Mouse (Mus musculus) cerebellum, adult 2 months (tissue): ENCODE results near the gene Gga1. TPM values are rescaled to one million over a fixed set of nuclear protein-coding genes. Genes with fewer than 3 reads are reported as not detected.
"Not testable (repeated sequence)": the region's sequence is repeated elsewhere in the genome, so short reads cannot be mapped to it uniquely, and the experiment has no call there.

Experiments
- DNase-seq, 2 experiments: peaks; one replicate each; pipeline ENCODE4 v3.0.0; 2021
- H3K27ac ChIP-seq: fragments of 200-500 bp; 2 replicates; pipeline ENCODE4 v1.5.1; 2012; ENCODE audit warnings: low read length, control low read depth, inconsistent platforms; ENCODE audit not compliant: insufficient read depth
- H3K27me3 ChIP-seq: fragments of 200-500 bp; 2 replicates; pipeline ENCODE4 v1.6.1; 2012; ENCODE audit warnings: inconsistent platforms, mild to moderate bottlenecking, low read length, moderate library complexity; ENCODE audit not compliant: control insufficient read depth, insufficient read depth
- H3K4me1 ChIP-seq: fragments of 200-500 bp; 2 replicates; pipeline ENCODE4 v1.6.1; 2011; ENCODE audit warnings: low read length; ENCODE audit not compliant: control insufficient read depth, insufficient read depth
- H3K4me3 ChIP-seq: fragments of 200-500 bp; replicated peaks from 2 replicates; pipeline ENCODE3; 2011; ENCODE audit warnings: mild to moderate bottlenecking, low read depth, low read length, control low read depth; ENCODE audit not compliant: insufficient read depth
- CTCF ChIP-seq: fragments of 200-500 bp; IDR thresholded peaks from 2 replicates; pipeline ENCODE4 v1.5.1; 2011; ENCODE audit warnings: low read depth, mild to moderate bottlenecking, control low read depth, low read length, moderate library complexity, borderline replicate concordance; ENCODE audit not compliant: insufficient read depth
- POLR2A ChIP-seq: fragments of 200-500 bp; IDR thresholded peaks from 2 replicates; pipeline ENCODE4 v1.6.1; 2011; ENCODE audit warnings: low read length, control low read depth, borderline replicate concordance; ENCODE audit not compliant: insufficient read depth
- WGBS: fragments of 180-500 bp; shearing (Covaris S2); methylation state at CpG from one replicate; pipeline ENCODE4 v1.1.7; 2018; 5-methylcytosine and 5-hydroxymethylcytosine counted together
- polyA plus RNA-seq: library from polyadenylated mRNA; depleted of rRNA; stranded (reverse); fragments of >200 nt; gene quantifications from 2 replicates; pipeline ENCODE4 v1.2.3, GENCODE M21; 2012

Gga1 gene
- polyA plus RNA-seq, 1 experiment: 80.8 TPM

- WGBS: under 1% methylated on average over 83 of the region's 86 CpGs
- peak in 1 of 2 experiments; percentile 61 for DNase-seq
- TF ChIP-seq POLR2A: no peak
- TF ChIP-seq CTCF: no peak
- Histone ChIP-seq H3K27me3 (no peaks in the 10 kb centered on the region; the same call in 1 of the 2 replicates), H3K27ac (peak within 1 kb of the TSS; percentile 57; the same call in 1 of the 2 replicates), H3K4me1 (no peaks in the 10 kb centered on the region), H3K4me3 (peak within 1 kb of the TSS; percentile 23)
Measured at GRCm38 (mm10) chr15:78842371-78843163, 34.4 kb upstream of the Gga1 start, which contains the start of gene Cdc42ep1. Cdc42ep1 (plus strand) TSS chr15:78842624.

GRCm38 (mm10) chr15:78843581-78844469 lies 33.2 kb upstream of the Gga1 start:
- Histone ChIP-seq H3K4me3 (peak overlapping the region; percentile 20), H3K27me3 (no peaks in the 10 kb centered on the region; the same call in 1 of the 2 replicates), H3K4me1 (no peaks in the 10 kb centered on the region), H3K27ac (peak overlapping the region; percentile 55; the same call in 1 of the 2 replicates)
- WGBS: 59% methylated on average over 21 of the region's 21 CpGs
- no peak for DNase-seq
- TF ChIP-seq CTCF (no peak), POLR2A (no peak)

GRCm38 (mm10) chr15:78844791-78845190 lies 32.2 kb upstream of the Gga1 start:
- peak in 1 of 2 experiments; percentile 43 for DNase-seq
- Histone ChIP-seq H3K27ac (peak overlapping the region; percentile 55; the same call in 1 of the 2 replicates), H3K4me3 (peak overlapping the region; percentile 9), H3K27me3 (no peaks in the 10 kb centered on the region; the same call in 1 of the 2 replicates), H3K4me1 (no peaks in the 10 kb centered on the region)
- 67% methylated on average over 9 of the region's 9 CpGs for WGBS
- no peak for TF ChIP-seq POLR2A
- no peak for TF ChIP-seq CTCF

- 89% methylated on average over 11 of the region's 11 CpGs for whole genome bisulfite sequencing
- no peak for DNase-seq
- Histone ChIP-seq H3K27me3 (no peaks in the 10 kb centered on the region; the same call in 1 of the 2 replicates), H3K4me3 (no peak overlapping the region), H3K27ac (peak overlapping the region; percentile 19; the same call in 1 of the 2 replicates), H3K4me1 (no peaks in the 10 kb centered on the region)
- no peak for TF ChIP-seq POLR2A
- no peak for TF ChIP-seq CTCF
Measured at GRCm38 (mm10) chr15:78845321-78845720, 31.7 kb upstream of the Gga1 start.

GRCm38 (mm10) chr15:78845867-78846266 lies 31.1 kb upstream of the Gga1 start:
- DNase-seq: no peak
- Histone ChIP-seq H3K4me3 (no peak overlapping the region), H3K27me3 (no peaks in the 10 kb centered on the region; the same call in 1 of the 2 replicates), H3K27ac (peak overlapping the region; percentile 19; the same call in 1 of the 2 replicates), H3K4me1 (no peaks in the 10 kb centered on the region)
- 58% methylated on average over 8 of the region's 8 CpGs for WGBS
- TF ChIP-seq CTCF (no peak), POLR2A (no peak)

- Histone ChIP-seq H3K4me3 (no peak overlapping the region), H3K27ac (no peak overlapping the region), H3K27me3 (no peaks in the 10 kb centered on the region; the same call in 1 of the 2 replicates), H3K4me1 (no peaks in the 10 kb centered on the region)
- 75% methylated on average over 8 of the region's 8 CpGs for WGBS
- TF ChIP-seq CTCF (no peak), POLR2A (no peak)
- DNase-seq: no peak
Measured at GRCm38 (mm10) chr15:78846352-78846751, 30.6 kb upstream of the Gga1 start.

GRCm38 (mm10) chr15:78846805-78847204 lies 30.2 kb upstream of the Gga1 start:
- 87% methylated on average over 7 of the region's 7 CpGs for WGBS
- H3K4me1 ChIP-seq, H3K27ac ChIP-seq, H3K27me3 ChIP-seq, H3K4me3 ChIP-seq, DNase-seq: not testable (repeated sequence)

- no peak overlapping the region for H3K27ac ChIP-seq
- no peaks in the 10 kb centered on the region for H3K27me3 ChIP-seq
- H3K4me3 ChIP-seq: no peak overlapping the region
- 34% methylated on average over 5 of the region's 5 CpGs for WGBS
- TF ChIP-seq CTCF: peak; percentile 82
- TF ChIP-seq POLR2A: no peak
- no peaks in the 10 kb centered on the region for H3K4me1 ChIP-seq
- DNase-seq: peak; percentile 73 to 84
Measured at GRCm38 (mm10) chr15:78848467-78848866, 28.5 kb upstream of the Gga1 start.
